Comparison of ENCODE assay signal across 8 mouse cellular contexts in the genomic region with DNA sequence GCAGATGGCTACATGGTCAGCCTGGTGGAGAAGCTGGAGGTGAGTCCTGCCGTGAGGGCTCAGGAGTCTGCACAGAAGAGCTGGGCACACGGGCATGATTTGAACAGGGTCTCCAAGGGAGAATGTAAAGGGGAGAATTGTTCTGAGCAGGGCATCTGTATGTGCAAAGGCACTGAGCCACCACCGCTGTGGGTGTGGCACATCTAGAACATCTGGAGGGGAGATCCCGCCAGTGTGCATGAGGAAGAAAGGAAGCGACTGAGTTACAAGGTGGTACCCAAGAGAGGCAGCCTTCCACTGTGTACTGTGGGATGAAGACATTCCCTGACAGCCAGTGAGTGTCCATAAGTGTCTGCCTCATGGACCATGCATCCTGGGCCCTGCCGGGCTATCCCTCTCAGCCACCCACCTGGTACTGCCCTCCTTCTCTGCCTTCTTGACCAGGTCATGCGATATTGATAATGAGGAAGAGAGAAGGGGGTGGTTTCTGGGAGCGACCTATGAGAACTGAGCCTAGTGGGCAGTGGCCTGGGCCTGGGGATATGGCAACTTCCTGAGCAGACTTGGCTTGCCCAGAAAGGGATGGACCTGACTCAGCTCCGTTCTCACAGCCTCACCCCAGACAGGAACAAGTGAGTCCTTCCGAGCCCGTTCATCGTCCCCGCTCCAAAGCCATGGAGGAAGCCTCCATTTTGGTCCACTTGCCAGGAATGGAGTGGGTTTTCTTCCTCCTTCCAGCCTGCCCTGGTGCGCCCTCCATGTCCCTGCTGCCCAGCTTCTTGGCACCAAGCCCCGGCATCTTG.
A peak's percentile ranks its signal among the peaks of the same experiment; 100 is the strongest.
DNase-seq lines count a peak whose midpoint lies in the region; ATAC-seq lines count a peak whose summit lies in the region.

No protein-coding gene starts in this region.

- ATAC-seq in heart, embryonic 14.5 days (ENCODE audit: insufficient number of reproducible peaks, insufficient read depth, low FRiP score, low read depth), result no peak
- no peak for ATAC-seq in heart, embryonic 11.5 days (replicated peaks; ENCODE audit: insufficient number of reproducible peaks, low FRiP score, low TSS enrichment)
- ATAC-seq in liver, embryonic 15.5 days (ENCODE audit: insufficient read depth), result no peak

- peak overlapping the region; percentile 16; the same call in 1 of the 2 replicates for H3K4me2 ChIP-seq in heart, embryonic 14.5 days (ENCODE audit: low read length)
- H3K4me2 ChIP-seq in heart, embryonic 11.5 days, result no peak overlapping the region
- peak overlapping the region; percentile 27 for H3K4me2 ChIP-seq in liver, embryonic 15.5 days

- 69% methylated on average over 15 of the region's 15 CpGs for WGBS in heart, embryonic 14.5 days
- 72% methylated on average over 15 of the region's 15 CpGs for WGBS in heart, embryonic 11.5 days (ENCODE audit: insufficient replicate concordance)
- 35% methylated on average over 15 of the region's 15 CpGs for WGBS in liver, embryonic 15.5 days (ENCODE audit: insufficient replicate concordance)

- H3K4me1 ChIP-seq in heart, embryonic 14.5 days (ENCODE audit: control insufficient read depth in 2 of 2, insufficient read depth in 2 of 2, low read length in 2 of 2), result peaks cover 15 to 16% of the 10 kb centered on the region in 2 experiments
- peaks cover 8% of the 10 kb centered on the region; the same call in 1 of the 2 replicates for H3K4me1 ChIP-seq in heart, embryonic 11.5 days (ENCODE audit: control insufficient read depth, insufficient read depth, low read length)
- H3K4me1 ChIP-seq in liver, embryonic 15.5 days (replicated peaks), result 0 out of 2 replicates have a peak, but pooled peaks cover 4% of the 10 kb centered on the region

- H3K27me3 ChIP-seq in heart, embryonic 14.5 days (ENCODE audit: control insufficient read depth, insufficient read depth, low read length), result peaks cover 26% of the 10 kb centered on the region
- peaks cover 18% of the 10 kb centered on the region for H3K27me3 ChIP-seq in heart, embryonic 11.5 days (ENCODE audit: control insufficient read depth, insufficient read depth, low read length)
- no peaks in the 10 kb centered on the region; the same call in 1 of the 2 replicates for H3K27me3 ChIP-seq in liver, embryonic 15.5 days

- H3K27ac ChIP-seq in heart, embryonic 14.5 days (replicated peaks in 1 of 2; ENCODE audit: control insufficient read depth in 1 of 2, insufficient read depth in 1 of 2, low read depth in 2 of 2, low read length in 2 of 2), result no peak overlapping the region
- H3K27ac ChIP-seq in heart, embryonic 11.5 days (ENCODE audit: low read depth, low read length), result no peak overlapping the region
- H3K27ac ChIP-seq in liver, embryonic 15.5 days (replicated peaks), result no peak overlapping the region

- H3K36me3 ChIP-seq in heart, embryonic 14.5 days (ENCODE audit: control insufficient read depth, insufficient read depth, low read length), result no peaks in the 10 kb centered on the region
- H3K36me3 ChIP-seq in heart, embryonic 11.5 days (ENCODE audit: control insufficient read depth, insufficient read depth, low read length), result no peaks in the 10 kb centered on the region
- no peaks in the 10 kb centered on the region for H3K36me3 ChIP-seq in liver, embryonic 15.5 days (replicated peaks)

- no peak overlapping the region for H3K9ac ChIP-seq in heart, embryonic 14.5 days (ENCODE audit: low read length)
- no peak overlapping the region for H3K9ac ChIP-seq in heart, embryonic 11.5 days (ENCODE audit: low read depth, low read length)
- no peak overlapping the region for H3K9ac ChIP-seq in liver, embryonic 15.5 days

- H3K9me3 ChIP-seq in heart, embryonic 14.5 days (ENCODE audit: control insufficient read depth, low read length), result peaks cover 10% of the 10 kb centered on the region
- H3K9me3 ChIP-seq in heart, embryonic 11.5 days (replicated peaks; ENCODE audit: control insufficient read depth, low read length), result peaks cover 7% of the 10 kb centered on the region
- 0 out of 2 replicates have a peak, but pooled peaks cover 2% of the 10 kb centered on the region for H3K9me3 ChIP-seq in liver, embryonic 15.5 days (replicated peaks)

- no peak overlapping the region for H3K4me3 ChIP-seq in heart, embryonic 14.5 days (ENCODE audit: control insufficient read depth in 1 of 2, insufficient read depth in 1 of 2, low read depth in 1 of 2, low read length in 2 of 2)
- H3K4me3 ChIP-seq in heart, embryonic 11.5 days (ENCODE audit: low read depth, low read length), result no peak overlapping the region
- H3K4me3 ChIP-seq in liver, embryonic 15.5 days (replicated peaks), result no peak overlapping the region

- DNase-seq in testis, postnatal 10 days (ENCODE audit: low spot score), result peak; percentile 53
- DNase-seq in testis, postnatal 14 days (ENCODE audit: low spot score), result no peak
- DNase-seq in gastrocnemius, postnatal 4 days (ENCODE audit: low spot score in 2 of 2), result no peak
- no peak for DNase-seq in adrenal gland, adult 8-10 months
- no peak for DNase-seq in urinary bladder, postnatal 4 days (ENCODE audit: low spot score in 2 of 2)
